Mouse (Mus musculus) frontal cortex, postnatal 14 days (tissue): ENCODE measurements around the gene Hnf4a.

ENCODE experiments used
- DNase-seq, 2 experiments: peaks; one replicate each; pipeline ENCODE4 v3.0.0; 2022; ENCODE audit warnings: low spot score in 2 of 2

Hnf4a gene

DNA sequence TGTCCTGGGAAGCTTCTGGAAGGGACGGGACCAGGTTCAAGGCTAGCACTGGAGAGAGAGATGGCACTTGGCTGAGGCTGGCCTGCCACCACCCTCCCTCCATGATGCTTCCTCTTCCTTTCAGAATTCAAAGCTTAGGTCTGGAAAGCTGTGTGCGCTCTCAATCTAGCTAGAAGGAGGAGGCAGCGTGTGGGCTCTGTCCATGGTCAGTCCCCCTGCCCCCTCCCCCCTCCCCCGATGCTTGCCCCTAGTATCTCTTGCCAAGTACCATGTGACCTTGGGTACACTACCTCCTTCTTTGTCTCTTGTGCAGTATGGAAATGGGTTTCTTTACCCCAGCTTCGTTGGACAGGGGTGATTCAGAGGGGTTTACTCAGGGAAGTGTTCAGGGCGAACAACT lies 42.2 kb downstream of the Hnf4a start:
- DNase-seq, result no peak

DNA sequence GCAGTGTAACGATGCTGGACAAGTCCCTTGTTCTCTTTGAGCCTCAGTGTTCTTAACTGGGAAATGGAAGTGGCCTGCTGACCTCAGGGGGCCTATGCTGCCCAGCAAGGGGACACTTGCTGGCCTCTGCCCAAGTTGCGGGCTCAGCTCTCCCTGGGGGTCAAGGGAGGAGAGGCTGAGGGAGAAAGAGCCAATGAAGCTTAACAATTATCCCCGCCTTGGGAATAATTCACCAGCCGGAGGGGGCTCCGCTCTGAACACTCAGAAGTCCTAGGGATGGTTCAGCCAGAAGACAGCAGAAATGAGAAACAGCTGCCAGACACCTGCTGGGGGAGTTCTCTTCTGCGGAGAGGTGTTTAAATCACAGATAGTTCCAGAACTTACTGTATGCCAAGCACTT lies 43.2 kb downstream of the Hnf4a start:
- no peak for DNase-seq

DNA sequence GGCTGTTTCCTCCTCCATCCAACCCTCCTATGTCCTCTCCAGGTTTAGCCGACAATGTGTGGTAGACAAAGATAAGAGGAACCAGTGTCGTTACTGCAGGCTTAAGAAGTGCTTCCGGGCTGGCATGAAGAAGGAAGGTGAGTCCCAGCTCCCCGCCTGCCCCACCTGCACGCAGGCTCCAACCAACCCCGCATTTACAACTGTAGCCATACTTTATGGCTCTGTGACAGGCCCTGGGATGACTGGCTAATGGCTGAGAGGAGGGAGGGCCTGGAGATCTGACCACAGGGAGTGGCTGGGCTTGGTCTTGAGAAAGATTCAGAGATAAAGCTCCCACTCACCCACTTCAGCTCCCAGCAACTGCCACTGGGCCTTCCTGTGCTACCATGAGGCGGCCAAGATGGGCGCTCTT lies 45.9 kb downstream of the Hnf4a start:
- DNase-seq, result no peak

DNA sequence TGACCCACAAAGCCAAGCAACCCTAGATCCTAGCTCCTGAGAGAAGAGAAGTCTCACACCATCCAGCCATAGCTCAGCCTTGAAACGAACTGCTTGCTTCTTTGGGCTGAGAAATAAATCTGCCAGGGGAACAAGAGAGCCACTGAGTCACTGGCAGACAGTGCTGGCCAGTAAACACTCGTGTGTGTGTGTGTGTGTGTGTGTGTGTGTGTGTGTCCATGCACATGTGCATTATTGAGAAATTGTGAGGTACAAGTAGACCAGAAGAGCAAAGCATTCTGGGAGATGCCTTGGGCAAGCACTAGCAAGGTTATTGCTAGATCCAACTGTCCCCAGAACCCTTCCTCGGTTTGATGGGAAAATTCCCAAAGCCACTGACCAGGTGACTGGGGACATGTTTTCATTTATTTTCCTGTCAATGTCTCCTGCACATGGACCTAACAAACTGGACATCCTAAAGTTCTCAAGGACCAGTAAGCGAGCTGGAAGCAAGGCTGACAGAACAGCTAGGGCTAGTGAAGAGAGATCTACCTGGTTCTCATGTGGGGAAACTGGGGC lies 47.9 kb downstream of the Hnf4a start:
- DNase-seq, result no peak

DNA sequence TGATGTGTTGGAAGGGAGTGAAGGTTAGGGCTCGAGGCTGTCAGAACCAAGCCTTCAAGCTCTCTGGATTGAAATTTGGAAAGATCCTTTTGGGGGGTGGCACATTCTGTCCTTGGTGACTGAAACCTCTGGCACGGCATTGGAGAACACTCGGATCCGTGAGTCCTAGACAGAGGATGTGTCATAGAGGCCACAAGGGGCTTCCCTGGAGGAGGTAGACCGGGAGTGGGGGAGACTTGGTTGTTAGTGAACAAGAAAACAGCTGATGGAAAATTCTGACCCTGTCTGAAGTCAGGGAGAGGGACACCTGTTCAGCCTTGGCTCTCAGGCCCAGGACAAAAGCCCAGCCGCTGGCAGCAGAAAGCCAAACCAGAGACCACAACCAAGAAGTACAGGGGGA lies 48.4 kb downstream of the Hnf4a start:
- DNase-seq, result no peak

DNA sequence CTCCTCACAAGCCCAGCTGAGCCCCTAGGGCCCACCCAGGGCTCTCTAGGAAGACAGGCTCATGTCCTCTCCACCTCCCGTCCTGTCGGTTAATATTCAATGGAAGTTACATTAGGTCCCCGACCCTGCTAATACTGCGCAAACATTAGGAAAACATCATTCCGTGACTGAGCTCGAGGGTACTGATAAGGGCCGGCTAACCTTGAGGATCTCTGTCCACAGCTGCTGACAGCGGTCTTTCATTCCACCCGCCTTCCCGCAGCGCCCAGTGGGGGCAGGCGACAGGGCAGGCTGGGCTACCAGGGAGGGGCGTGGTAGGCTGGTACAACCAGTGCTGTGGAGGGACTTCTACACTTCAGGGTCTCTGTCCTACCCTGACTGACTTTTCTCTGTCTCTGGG lies 48.8 kb downstream of the Hnf4a start:
- no peak for DNase-seq

DNA sequence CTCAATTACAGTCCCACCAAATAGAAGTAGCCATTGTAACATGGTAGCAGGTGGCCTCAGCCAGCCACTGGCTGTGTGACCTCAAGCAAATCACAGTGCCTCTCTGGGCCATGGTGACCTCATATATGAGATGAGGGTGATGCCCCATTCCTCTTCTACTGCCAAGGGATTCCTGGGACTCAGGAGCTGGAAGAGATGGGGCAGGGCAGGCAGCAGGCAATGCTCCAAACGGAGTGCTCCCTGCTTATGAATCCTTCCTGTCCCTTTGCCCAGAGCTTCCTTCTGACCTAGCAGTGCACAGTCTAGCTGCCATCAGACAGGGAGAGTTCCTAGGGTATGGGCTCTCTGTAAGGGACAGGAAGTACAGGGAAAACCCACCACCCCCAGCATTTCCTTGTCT lies 51.9 kb downstream of the Hnf4a start:
- DNase-seq, result no peak

DNA sequence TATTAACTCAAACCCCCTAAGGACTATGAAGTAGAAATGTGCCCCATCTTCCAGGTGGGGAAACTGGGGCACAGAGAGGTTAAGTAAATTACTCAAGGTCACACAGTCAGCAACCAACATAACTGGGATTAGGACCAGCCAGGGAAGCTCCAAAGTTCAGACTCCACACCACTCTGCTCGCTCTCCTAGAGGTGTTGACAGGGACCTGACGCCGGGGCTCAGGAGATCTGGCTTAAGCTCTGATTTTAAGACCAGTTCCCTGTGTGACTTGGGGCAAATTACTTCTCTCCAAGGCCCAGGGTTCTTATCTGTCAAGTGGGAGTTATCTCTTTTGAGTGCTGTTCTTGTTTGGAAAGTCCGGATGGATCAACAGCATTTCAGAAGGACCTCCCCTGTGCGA lies 52.6 kb downstream of the Hnf4a start:
- DNase-seq, result no peak

DNA sequence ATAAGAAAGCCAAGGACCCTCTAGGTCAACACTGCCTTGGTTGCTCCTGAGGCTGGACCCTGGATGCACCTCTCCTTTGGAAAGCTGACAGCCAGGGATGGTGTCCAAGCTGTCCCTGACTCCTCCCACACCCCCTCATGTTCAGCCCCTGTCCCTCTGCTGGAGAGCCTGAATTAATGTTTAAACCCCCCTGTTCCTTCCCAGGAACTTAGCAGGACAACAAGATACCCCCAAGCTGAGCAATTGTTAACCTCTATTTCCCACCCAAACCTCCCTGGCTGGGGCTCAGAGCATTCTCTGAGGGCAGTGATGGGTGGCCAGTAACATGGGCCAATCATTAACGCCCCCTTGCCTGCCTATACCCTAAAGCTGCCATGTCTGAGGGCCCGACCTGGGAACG lies 53.6 kb downstream of the Hnf4a start:
- no peak for DNase-seq

DNA sequence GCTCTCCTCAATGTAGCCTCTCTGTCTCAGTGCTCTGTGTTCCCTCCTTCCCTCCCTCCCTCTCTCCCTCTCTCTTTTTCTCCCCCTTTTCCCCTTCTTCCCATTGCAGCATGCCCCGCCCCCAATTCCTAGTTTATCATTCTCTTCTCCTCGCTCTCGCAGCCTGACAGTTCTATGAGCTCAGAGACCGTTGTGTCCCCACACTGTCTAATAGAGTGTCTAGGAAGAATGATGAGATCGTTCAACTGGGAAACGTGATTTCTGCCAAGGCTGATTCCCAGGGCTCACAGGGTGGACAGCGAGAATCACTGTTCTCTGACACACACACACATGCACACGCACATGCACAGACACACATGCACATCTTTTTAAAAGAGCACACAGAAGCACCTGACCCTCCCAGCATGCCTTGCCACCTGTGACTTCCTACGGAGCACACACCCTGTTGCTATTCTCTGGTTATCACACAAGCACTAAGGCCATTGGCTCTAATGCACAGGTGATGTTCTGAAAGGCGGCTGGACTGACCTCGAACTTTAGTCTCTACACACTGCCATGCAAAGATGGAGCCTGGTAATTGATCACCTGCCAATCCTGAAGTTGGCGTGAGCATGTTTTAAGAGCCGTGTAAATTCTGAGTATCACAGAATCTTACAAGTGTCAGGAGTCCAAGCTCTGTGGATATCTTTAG lies 54.8 kb downstream of the Hnf4a start:
- no peak for DNase-seq

DNA sequence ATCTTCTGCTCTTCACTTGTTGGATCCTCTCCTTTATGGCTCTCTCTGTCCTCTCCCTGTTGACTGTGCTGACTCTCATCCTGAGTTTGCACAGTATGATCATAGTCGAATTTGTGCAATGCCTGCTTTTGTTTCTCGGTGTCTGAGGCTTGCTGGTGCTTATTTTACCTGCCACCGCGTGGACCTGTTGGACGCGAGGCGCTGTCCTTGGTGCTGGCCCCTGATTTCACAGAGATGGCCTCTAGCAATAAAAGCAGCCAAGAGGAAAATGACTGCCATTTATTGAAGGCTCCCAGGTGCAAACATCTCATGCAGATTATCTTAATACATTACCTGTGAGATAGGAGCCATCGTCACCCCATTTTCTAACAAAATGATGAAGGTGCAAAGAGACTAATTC lies 58.0 kb downstream of the Hnf4a start:
- no peak for DNase-seq

DNA sequence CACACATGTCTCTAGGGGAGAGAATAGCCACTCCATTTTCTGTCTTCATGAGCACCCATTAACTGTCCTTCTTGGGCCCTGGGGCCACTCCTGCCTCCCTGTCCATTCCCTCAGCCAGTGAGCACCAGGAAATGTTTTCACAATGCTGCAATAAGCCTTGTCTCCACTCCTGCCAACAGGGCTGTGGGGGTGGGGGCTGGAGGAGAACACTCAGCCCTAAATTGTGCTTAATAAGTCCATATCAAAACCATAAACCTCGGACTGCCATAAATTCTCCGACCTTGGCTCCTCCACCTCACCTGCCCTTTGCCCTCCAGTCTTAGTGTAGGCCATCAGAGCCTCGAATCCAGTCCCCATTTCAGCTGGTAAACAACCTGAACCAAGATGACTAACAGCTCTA lies 67.7 kb downstream of the Hnf4a start:
- no peak for DNase-seq

DNA sequence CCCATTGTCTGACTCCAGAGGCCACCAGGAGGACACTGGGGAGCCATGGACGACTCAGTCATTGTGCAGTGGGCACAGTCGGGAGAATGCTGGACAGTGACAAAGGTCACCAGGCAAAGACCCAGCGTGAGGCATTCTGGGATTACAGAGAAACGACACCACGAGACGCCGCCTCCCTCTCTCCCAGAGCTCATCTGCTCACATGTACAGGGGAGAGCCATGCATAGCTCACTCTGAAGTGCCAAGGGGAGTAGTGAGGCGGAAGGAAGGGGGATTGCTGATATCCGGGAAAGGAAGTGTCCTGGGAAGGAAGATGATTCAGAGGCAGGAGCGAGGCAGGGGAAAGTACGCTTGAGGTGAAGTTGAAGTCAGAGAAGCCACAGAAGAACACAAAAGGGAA lies 68.6 kb downstream of the Hnf4a start:
- DNase-seq, result no peak

DNA sequence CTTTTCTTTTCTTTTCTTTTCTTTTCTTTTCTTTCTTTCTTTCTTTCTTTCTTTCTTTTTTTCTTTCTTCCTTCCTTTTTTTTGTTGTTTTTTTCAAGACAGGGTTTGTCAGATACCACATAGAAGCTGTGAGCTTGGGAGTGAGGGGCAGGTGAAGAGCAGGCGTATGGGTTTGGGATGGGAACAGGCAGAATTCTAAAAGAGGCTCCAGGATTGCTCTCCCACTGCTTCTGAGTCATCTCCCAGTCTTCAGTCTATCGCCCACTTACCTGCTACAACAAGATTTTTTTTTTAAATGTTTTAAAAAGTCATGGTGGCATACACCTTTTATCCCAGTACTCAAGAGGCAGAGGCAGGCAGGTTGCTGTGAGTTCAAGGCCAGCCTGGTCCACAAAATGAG lies 71.4 kb downstream of the Hnf4a start:
- DNase-seq, result no peak

DNA sequence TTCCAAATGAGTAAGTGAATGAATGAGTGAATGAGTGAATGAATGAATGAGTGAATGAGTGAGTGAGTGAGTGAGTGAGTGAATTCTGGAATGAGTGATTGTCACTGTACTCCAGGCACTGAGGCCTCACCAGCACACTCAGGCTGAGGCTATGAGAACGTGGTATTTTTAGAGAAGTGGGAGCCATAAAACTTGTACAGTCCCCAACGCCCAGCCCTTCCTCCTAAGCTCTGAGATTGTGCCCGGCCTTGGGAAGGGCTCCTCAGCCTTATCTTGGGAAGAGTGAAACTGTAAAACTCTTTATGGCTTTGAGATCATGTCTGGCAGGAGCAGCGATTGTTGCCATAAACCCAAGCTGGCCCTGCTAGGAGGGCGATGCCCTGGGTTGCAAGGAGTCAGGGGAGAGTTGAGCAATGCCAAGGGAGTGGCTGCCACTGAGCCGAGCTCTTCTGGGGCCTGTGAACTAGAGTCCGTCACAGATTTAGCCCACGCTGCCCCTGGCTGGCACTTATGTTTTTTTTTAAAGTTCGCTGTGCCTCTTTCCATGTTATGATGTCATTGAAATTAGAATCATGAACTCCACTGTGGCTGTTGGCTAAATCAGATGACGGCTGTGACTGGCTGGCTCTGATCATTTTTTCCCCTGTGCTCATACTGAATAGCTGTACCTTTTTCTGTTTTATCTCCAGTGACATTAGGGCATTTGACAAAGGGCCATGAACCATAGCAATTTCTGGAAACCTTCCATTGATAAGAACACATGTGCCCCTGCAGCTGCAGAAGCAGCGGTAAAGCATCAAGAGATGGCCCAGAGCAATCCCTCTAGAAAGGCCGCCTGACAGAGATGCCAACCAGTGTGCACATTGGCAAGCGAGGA lies 73.7 kb downstream of the Hnf4a start:
- no peak for DNase-seq

DNA sequence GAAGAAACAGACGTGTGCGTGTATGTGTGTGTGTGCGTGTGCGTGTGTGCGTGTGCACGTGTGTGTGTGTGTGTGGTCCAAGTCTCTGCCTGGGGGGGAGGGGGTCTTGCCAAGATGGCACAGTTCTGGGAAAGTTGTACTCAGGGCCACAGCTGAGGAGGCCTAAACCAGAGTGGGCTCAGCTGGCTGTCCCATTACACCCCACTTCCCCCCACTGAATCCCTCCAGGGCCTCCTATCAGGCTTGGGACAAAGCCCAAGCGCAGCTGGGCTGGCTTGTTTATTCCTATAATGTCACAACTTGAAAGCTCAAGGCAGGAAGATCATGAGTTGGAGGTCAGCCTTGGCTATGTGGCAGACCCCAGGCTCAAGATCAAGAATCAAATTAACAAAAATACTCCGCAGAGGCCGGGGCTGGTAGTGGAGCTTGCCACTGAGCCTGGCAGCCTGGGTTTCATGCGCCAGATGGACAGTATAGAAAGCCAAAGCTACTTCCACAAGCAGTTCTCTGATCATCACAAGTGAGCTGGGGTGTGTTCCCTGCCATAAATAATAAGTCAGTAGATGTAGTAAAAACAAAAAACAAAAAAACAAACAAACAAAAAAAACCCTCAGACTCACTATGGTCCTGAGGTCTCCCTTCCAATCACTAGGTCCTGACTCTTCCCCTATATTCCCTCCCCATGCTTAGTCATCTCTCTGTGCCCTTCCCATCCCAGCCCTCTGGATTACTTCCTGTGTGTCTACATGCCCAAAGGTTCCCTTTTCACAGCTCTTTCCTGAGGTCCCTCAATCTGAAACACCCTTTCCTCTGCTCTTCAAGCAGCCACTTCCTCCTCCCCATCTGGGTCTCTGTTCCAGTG lies 76.8 kb downstream of the Hnf4a start:
- no peak for DNase-seq

DNA sequence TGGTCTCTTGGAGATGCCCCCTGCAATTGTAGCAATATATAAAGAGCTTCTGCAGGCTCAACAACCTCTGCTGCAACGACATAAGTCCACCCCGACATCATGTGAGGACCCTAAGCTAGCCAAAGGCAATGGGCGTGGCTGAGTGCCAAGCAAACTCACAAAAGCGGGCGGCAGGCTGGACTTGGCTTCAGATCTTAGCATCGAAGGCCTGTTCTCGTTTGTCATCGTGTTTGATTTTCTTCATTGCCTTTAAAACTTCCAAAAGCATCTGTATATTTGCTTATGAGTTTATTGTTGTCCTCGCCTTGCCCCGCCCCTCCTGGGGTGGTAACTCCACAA lies 77.4 kb downstream of the Hnf4a start:
- DNase-seq, result no peak

DNA sequence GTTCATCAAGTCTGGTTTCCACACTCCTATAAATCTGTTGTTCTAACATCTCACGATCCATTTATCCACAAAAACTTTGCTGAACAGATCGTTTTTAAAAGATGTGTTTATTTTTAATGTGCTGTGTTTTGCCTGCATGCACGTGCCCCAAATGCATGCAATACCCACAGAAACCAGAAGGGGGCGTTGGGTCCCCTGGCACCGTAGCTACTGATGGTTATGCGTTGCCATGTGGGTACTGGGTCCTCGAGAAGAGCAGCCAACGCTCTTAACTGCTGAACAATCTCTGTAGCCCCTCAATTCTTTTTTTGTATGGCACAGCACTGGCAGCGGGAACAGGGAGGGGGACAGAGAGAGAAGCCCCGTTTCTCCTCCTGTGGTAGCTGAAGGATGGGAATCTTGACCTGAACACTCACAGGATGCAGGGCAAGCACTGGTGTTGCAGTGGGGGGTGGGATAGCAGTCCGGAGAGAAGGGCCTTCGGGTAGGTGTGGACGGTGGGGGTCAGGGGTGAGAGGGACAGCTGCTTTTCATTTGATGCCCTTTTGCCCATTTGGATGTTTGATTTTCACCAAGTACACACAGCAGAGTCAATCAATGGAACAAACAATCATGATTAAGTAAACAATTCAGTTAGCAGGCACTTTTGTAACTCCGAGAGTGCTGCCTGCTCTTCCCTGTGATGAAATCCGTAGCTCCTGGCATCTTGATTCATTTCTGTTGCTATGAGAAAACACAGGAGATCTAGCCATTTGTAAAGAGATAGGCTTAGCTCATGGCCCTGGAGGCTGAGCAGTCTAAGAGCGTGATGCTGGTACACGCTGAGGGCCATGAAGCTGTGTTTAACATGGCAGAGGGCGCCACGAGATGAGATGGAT lies 80.0 kb downstream of the Hnf4a start:
- DNase-seq, result peak in 1 of 2 experiments; percentile 17

DNA sequence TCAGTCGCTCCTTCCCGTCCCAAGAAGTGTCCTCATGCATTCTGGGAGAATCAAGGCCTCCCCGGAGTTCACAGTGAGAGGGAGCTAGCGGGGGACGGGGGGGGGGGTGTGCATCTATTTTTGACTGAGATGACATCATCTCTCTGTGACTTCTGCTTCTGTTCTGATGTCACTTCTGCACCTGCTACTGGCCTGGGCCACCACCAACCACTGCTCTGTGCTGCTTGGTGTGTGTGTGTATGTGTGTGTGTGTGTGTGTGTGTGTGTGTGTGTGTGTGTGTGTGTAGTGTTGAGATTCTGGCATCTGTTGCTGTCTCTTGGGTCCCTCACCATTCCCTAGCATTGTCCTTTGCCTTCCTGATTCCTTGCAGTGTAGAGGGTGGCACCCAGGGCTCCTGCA lies 80.9 kb downstream of the Hnf4a start:
- no peak for DNase-seq

DNA sequence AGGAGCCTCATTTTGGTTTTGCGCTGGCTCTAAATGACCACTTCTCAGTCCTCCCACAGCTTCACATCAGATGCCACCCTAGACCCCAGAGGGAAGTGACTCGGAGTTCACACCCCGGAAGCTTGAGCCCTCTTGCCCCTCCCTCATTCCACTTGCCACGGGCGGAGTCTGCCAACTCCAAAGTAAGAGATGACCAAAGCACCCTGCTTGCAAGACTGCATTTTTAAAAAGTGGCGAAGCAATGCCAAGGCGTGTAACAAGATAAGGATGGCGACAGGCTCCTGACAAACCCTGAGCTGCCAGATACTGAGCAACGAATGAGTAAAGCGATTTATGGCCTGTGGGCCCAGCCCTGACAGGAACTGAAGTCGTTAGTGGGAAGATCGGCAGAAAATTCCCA lies 83.6 kb downstream of the Hnf4a start:
- DNase-seq, result no peak

DNA sequence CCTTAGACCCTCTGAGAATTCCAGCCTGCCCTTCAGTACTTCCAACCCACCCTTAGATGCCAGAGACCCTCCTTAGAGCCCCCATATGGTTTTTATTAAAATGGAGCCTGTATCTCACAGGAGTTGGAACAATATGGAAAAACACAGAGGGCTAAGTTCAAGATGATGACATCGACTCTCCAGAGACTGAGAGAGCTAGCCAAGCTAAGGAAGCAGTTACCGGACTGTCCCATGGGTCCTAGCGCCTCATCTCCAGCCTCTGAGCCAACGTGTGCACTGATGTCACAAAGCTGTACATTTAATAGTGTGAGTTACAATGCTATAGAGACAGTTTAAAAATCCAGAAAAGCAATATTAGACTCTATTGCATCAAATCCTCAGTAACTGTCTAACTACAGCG lies 84.4 kb downstream of the Hnf4a start:
- DNase-seq, result no peak
